Mouse (Mus musculus): ENCODE measurements around the gene Slc22a8.

GRCm38 (mm10) chr19:8577432-8577831 is 13.6 kb upstream of the Slc22a8 start:
- no peak for TF ChIP-seq POLR2A (IDR thresholded peaks at IDR 0.05; ENCODE audit: control insufficient read depth, extremely low read depth, insufficient read depth, low read length, poor library complexity)
- no peak for TF ChIP-seq CTCF (IDR thresholded peaks at IDR 0.05; ENCODE audit: borderline replicate concordance, control insufficient read depth, extremely low read depth, insufficient read depth, low read length, poor library complexity)
